Mouse (Mus musculus) layer of hippocampus, postnatal 14 days (tissue): ENCODE data around the gene Ypel4. TPM values are rescaled to one million over a fixed set of nuclear protein-coding genes. Genes with fewer than 3 reads are reported as not detected.
"Not testable (repeated sequence)": the region's sequence is repeated elsewhere in the genome, so short reads cannot be mapped to it uniquely, and the experiment has no call there.

ENCODE experiments used
- DNase-seq, 2 experiments: peaks; one replicate each; pipeline ENCODE4 v3.0.0; 2021 to 2022; ENCODE audit warnings: low spot score in 2 of 2, mixed read lengths in 1 of 2
- total RNA-seq, 2 experiments: library from RNA; stranded (reverse); gene quantifications; 2 replicates each; pipeline ENCODE4 v1.2.3; 2021

The Ypel4 gene
- total RNA-seq, 2 experiments from 2014 or later: 33.1 to 39.8 TPM

- DNase-seq: peak; percentile 88 to 97
These were observed 6.5 kb upstream of the Ypel4 start, which contains the start of gene Clp1 for GRCm38 (mm10) chr2:84727172-84727858. Gene Clp1, minus strand, starts transcription at chr2:84727350.

DNA sequence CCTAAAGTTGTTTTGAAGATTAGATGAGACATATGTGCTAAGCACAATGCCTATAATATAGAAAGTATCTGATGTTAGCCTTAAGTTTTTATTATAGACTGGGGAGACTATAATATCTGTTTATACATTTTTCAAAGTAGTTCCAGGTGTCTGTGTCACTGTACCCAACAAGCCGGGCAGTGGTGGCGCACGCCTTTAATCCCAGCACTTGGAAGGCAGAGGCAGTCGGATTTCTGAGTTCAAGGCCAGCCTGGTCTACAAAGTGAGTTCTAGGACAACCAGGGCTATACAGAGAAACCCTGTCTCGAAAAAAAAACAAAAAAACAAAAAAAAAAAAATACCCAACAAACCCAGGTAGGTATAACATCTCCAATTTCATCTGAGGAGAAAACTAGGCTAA lies 5.7 kb upstream of the Ypel4 start:
- DNase-seq: not testable (repeated sequence)

DNA sequence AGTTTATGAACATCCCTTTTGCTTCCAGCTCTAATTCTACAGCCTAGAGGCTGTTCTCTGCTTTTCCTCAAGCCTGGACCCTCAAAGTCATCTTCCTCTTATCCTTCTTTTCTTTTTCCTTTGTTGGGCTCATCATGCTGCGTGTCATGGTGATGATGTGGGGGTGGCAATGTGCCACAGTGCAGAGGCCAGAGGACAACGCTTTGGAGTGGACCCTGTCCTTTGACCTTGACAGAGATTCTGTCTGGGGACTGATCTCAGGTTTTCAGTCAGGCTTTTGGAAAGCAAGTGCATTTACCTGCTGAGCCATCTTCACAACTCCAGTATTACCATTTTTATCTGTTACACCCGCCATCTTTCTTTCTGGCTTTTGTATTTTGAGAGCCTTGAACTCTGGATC lies 2.7 kb upstream of the Ypel4 start:
- DNase-seq: no peak

DNA sequence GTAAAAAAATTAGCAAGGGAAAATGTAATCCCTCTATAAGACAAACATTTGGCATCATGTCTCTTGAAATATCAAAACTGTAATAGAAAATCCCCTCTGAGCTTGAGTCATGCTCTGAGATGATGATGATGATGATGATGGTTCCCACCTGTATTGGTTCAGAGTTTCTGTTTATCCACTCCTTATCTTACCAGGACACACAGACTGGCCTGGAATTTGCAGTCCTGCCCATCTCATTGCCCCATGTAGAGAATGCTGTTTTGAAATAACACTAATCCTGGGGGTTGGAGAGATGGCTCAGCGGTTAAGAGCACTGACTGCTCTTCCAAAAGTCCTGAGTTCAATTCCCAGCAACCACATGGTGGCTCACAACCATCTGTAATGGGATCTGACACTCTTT lies 1.5 kb upstream of the Ypel4 start:
- DNase-seq: no peak

GRCm38 (mm10) chr2:84734351-84734864 lies 550 bp downstream of the Ypel4 start:
- DNase-seq: peak; percentile 40 to 43

DNA sequence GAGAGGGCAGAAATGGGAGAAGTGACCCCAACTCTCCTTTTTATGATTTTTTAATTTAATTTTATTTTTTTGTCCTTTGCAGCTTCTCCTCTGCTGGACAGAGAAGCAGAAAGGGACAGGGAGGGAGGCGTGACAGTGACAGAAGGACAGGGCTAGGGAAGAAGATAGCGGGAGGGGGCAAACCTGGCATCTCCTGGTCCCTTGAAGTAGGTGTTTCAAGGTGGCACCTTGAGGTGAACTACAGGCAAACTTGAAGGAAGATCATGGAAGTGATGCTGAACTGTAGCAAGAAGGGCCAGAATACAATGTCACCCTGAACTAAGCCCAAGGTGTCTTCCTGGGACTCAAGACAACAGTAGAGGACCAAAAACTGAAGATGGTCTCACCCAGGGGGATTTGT lies 1.1 kb downstream of the Ypel4 start:
- no peak for DNase-seq

DNA sequence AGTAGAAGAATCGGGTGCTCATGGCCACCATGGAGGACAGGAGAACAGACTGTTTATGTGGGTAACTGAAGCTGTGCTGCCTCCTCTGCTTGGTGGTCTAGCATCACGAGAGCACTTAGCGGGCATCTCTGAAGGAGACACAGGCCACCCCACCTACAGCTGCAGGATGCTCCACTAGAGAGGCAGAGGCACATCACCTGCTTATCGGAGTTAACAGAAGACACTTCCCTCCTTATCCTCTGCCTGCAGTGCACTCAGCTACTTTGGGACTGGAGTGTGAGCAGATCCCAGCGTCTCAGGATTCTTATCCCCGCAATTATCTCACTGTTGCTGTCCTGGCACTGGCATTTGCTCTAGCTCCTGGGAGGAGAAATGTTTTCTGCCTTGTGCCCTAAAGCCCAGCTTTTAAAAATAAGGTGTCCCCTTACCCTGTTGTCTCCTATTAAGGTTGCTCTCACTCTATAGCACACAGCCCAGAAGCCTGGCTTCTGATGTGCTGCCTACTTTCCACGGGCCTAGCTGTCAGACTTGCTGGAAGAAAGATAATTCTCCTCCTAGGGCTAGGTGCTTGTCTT lies 1.6 kb downstream of the Ypel4 start:
- DNase-seq: no peak

- no peak for DNase-seq
These were observed 2.7 kb downstream of the Ypel4 start for GRCm38 (mm10) chr2:84736312-84737161.

DNA sequence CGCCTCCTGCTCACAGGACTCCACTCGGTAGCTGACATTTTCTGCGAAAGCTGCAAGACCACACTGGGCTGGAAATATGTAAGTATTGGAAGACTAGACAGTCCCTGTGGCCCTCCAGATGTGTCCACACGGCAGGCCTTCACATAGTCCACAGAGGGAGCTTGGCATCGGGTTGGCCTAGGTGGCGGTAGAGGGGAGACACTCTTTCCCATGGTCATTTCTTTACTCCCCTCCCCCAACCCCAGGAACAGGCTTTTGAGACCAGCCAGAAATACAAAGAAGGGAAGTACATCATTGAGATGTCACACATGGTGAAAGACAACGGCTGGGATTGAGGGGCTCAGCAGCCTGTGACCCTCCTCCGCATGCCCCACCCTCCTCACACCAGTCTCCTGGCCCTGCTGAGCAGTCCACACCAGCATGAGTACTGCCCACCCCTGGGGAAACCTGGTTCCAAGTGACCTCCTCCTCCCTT lies 3.6 kb downstream of the Ypel4 start:
- DNase-seq: no peak

- DNase-seq: no peak
These were observed 4.5 kb downstream of the Ypel4 start for GRCm38 (mm10) chr2:84738271-84738911.

DNA sequence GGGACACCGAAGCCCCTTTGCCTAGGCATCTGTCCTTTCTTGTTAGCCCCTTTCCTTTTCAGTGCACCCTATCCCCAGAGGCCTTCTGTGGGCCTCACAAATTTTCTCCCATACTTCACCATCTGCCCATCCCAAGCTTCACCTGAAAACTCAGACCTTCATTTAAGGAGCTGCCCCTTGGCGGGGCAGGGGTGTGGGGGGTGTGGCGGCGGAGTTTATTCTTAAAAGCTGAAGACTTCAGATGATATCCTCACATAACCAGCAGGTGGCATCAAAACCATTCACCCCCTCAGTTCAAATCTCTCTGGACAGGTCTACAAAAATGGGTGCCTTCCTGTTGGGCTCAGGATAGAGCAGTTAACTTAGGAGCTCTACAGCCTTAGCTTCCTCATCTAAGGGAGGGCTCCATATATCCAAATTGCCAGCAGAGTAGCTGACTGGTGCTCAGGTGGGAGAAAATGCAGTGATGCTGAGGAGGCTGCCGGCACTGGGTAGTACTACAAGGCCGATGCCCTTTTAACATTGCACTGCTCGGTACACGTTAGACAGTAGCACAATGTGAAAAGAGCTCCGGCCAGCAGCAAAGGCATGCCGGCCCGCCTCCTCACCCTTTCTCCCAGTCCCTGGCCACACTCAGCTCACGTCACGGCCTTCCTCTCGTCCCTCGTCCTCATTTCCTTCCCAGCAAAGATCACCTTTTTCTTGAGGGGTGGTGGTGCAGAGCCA lies 6.9 kb downstream of the Ypel4 start:
- DNase-seq: no peak

DNA sequence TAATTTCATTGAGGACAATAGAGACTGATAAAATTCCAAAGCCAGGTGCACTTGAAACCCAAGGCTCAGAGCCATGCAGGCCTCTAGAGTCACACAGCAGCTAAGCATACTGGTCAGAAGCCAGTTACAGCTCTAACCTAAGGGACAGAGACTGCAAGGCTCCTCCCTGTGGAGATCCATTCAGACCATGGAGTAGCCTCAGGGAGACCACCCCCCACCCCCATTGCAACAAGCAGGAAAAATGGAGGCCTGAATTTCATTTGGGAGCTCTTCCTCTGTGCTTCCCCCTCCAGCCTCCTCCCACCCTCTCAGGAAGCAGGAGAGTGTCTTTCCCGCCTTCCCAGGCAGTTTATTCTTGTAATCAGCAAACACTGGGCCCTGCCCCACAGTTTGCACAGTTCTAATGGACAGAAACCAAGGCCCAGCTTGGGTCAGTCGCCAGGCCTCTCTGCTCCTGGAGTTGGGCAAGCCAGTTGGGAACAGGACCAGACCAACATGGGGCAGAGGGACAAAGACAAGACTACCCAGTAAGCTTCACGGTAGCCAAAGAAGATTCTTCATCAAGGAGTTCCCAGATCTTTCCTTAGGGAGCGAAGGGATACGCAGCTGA lies 8.1 kb downstream of the Ypel4 start:
- peak in 1 of 2 experiments; percentile 27 for DNase-seq

GRCm38 (mm10) chr2:84742451-84743283 lies 8.8 kb downstream of the Ypel4 start:
- peak; percentile 32 to 48 for DNase-seq

GRCm38 (mm10) chr2:84743561-84743960 lies 9.7 kb downstream of the Ypel4 start, which contains the start of gene Gm19426:
Gene Gm19426, minus strand, starts transcription at chr2:84743655.
- peak; percentile 63 to 85 for DNase-seq

DNA sequence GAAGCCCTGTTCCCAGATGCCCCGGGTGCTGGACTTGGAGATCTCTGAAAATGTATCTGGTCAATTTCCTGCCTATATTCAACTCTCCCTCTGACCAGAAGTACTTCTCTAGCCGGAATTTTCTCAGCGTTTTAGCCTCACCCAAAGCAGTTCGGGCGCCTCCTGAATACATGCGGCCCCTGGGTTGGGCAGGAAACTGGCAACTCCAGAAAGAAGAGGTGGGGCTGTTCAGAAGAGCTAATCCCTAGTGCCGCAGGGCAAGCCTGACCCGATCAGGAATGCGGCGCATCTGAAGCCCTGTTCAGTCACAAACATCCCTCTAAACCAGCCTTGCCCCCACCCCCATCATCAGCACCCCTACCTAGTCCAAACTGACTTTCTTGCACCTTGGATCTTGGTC lies 10.3 kb downstream of the Ypel4 start:
- no peak for DNase-seq

GRCm38 (mm10) chr2:84750115-84750514 lies 16.3 kb downstream of the Ypel4 start:
- DNase-seq: no peak

DNA sequence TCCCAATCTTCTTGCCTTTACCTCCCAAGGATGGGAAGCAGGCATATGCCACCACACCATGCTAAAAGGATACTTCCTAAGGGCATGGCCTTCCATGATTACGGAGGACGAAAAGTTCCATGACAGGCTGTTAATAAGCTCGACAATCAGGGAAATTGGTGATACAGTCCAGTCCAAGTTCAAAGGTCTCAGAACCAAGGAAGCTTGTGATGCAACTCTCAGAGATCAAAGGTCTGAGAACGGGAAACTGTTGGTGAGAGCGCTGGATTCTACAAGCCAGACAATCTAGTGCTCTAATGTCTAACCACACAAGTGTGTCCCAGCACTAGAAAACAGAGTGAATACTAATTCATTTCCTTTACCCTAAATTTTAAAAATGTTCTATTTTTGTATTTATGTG lies 22.4 kb downstream of the Ypel4 start:
- DNase-seq: no peak

DNA sequence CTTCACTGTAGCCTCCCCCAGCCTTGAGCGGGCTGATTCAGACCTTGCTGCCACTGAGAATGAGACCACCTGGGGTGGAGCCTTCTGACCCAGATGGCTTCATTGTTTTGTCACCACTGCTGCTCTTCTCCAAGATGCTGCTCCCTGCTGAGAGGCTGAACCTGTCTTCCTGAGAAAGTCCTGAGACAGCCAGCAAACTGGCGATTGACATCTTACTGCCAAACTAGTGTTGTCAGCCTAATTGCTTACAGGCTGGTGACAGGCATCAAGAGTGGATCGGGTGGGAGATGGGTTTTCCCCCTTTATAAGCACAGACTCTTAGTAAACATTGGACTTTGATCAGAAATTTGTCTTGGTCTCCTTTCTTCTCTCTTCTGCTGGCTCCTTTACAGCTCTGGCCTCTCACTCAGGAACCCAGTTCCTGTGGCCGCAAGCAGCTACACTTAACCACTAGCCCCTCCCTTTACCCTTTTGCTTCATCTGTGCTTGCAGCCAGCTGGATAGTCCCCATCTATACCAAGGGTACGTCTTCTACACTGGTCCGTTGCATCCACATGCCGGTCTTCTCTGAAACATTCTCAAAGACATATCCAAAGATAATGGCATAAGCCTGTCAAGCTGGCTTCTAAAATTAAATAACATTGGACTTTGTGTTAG lies 23.3 kb downstream of the Ypel4 start:
- no peak for DNase-seq
